Mouse (Mus musculus): Measurements from ENCODE around the gene Kdsr.

GRCm38 (mm10) chr1:106710202-106710601, 49.3 kb downstream of the Kdsr start:
- no peak for TF ChIP-seq EP300 (optimal IDR thresholded peaks at IDR 0.05)
- no peak for TF ChIP-seq CTCF (IDR thresholded peaks at IDR 0.05; ENCODE audit: low read depth)

All from stomach, postnatal 0 days (tissue).